Mouse (Mus musculus): ENCODE measurements around the gene Uts2b. TPM values are rescaled to one million over a fixed set of nuclear protein-coding genes. Genes with fewer than 3 reads are reported as not detected.

The Uts2b gene
- total RNA-seq (2023) = not detected

DNA sequence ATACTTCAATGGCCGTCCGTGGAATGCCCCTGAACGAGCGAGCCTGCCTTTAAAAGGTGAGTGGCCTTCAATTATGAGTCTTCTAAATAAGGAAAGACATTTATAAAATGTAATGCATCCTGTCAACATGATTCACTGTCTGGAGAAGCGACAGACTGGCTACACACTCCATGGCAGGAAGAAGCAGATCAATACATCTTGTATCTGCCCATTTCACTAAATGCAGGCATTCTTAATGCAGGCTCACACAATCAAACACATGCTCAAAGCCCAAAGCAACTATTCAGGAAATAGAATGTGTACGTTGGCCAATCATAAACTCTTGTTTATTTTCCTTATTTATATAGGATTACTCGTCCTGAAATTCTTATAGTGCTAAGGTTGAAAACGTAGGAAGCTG is at the start of gene Uts2b:
Gene Uts2b (minus strand): TSS at position 49 of the 400 bp plus-strand sequence.

GRCm38 (mm10) chr16:27388761-27389451 is 18.9 kb upstream of the Uts2b start, which contains the start of gene Ccdc50:
Gene Ccdc50, plus strand, starts transcription at chr16:27388869.

GRCm38 (mm10) chr16:27307189-27307588 is 62.9 kb downstream of the Uts2b start, which contains the start of gene Ostn:
Gene Ostn, plus strand, starts transcription at chr16:27307489.

Other genes starting within 250 kb of the Uts2b start
- not detected for gene Ostn, start 62.8 kb downstream of the Uts2b start, total RNA-seq (2023)
- gene Ccdc50, start 18.6 kb upstream of the Uts2b start, total RNA-seq (2023) = 17.5 TPM

Data from CD8-positive naive resting alpha-beta T cell, adult 57 days (primary cell).